In the genomic region with DNA sequence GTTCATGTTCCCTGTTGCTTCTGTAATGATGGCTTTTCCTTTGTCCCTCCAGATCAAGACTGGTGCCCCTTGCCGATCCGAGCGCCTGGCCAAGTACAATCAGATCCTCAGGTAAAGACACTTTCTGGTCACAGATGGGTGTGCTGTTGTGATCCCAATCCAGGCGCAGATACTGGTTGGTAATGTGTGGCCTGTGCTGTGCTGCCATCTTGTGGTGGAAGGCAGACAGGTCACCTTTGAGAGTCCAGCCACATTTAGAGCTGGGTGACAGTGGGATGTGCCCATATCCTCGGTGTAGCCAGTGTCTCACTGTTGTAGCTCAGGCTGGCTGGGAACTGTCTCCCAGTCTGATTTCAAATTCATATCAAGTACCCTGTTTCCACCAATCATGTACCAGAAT, we compare ENCODE assay signal across 10 mouse cellular contexts. TPM values are rescaled to one million over a fixed set of nuclear protein-coding genes. Genes with fewer than 3 reads are reported as not detected.
DNase-seq lines count a peak whose midpoint lies in the region; ATAC-seq and TF ChIP-seq lines count a peak whose summit lies in the region.
"Had no signal": no experiment of that assay in that cellular context is flagged by ENCODE, and none has a peak within 500 bp of the region (broad histone marks: within the 10 kb centered on the region; RNA-seq: fewer than 3 reads in every experiment).

No protein-coding gene starts in this region.

- no peak overlapping the region for H3K9ac ChIP-seq in liver, embryonic 12.5 days
- no peak overlapping the region for H3K9ac ChIP-seq in stomach, postnatal 0 days (ENCODE audit: low read length)
- H3K9ac ChIP-seq: embryonic facial prominence, embryonic 12.5 days; lung, embryonic 15.5 days had no signal

- H3K4me1 ChIP-seq in liver, embryonic 12.5 days: 0 out of 2 replicates have a peak, but pooled peaks cover 5% of the 10 kb centered on the region
- H3K4me1 ChIP-seq in stomach, postnatal 0 days (replicated peaks; ENCODE audit: control insufficient read depth, insufficient read depth): no peaks in the 10 kb centered on the region
- H3K4me1 ChIP-seq: lung, embryonic 15.5 days had no signal

- peaks cover 98% of the 10 kb centered on the region for H3K36me3 ChIP-seq in liver, embryonic 12.5 days
- H3K36me3 ChIP-seq in myocyte (ENCODE audit: control insufficient read depth, insufficient read depth): peaks cover 69% of the 10 kb centered on the region
- peaks cover 26% of the 10 kb centered on the region for H3K36me3 ChIP-seq in stomach, postnatal 0 days (ENCODE audit: control insufficient read depth, insufficient read depth, low read length)

- TF ChIP-seq EP300 in stomach, postnatal 0 days (optimal IDR thresholded peaks at IDR 0.05): no peak

- peak; percentile 66 for DNase-seq in urinary bladder, postnatal 14 days (ENCODE audit: low spot score)
- DNase-seq in urinary bladder, postnatal 10 days (ENCODE audit: low spot score): no peak
- peak; percentile 79 to 83 for DNase-seq in cerebellum, adult 18-20 months
- DNase-seq in frontal cortex, postnatal 10 days (ENCODE audit: low spot score in 2 of 2): peak; percentile 54 to 68
- peak; percentile 76 for DNase-seq in kidney, adult 18-20 months
- peak; percentile 72 for DNase-seq in stomach, postnatal 0 days (ENCODE audit: low spot score)

- no peak overlapping the region for H3K27ac ChIP-seq in liver, embryonic 12.5 days
- no peak overlapping the region for H3K27ac ChIP-seq in stomach, postnatal 0 days (replicated peaks)
- H3K27ac ChIP-seq: embryonic facial prominence, embryonic 12.5 days; lung, embryonic 15.5 days had no signal

- no peak overlapping the region for H3ac ChIP-seq in myocyte (ENCODE audit: control insufficient read depth, insufficient read length)

- peak; percentile 57 for TF ChIP-seq POLR2A in myocyte (IDR thresholded peaks at IDR 0.05; ENCODE audit: insufficient read length, low read depth)

- no peak overlapping the region for H3K4me3 ChIP-seq in liver, embryonic 12.5 days
- H3K4me3 ChIP-seq in myocyte: no peak overlapping the region
- no peak overlapping the region for H3K4me3 ChIP-seq in stomach, postnatal 0 days (ENCODE audit: low read depth, low read length)
- H3K4me3 ChIP-seq: embryonic facial prominence, embryonic 12.5 days; lung, embryonic 15.5 days had no signal

- no peaks in the 10 kb centered on the region for H3K9me3 ChIP-seq in liver, embryonic 12.5 days (replicated peaks)
- H3K9me3 ChIP-seq in stomach, postnatal 0 days (ENCODE audit: control insufficient read depth, low read length): no peaks in the 10 kb centered on the region
- H3K9me3 ChIP-seq: embryonic facial prominence, embryonic 12.5 days; lung, embryonic 15.5 days had no signal

- no peaks in the 10 kb centered on the region for H3K27me3 ChIP-seq in liver, embryonic 12.5 days (replicated peaks)
- H3K27me3 ChIP-seq in myocyte (ENCODE audit: control insufficient read depth, insufficient read depth, insufficient read length): no peaks in the 10 kb centered on the region
- H3K27me3 ChIP-seq in stomach, postnatal 0 days (ENCODE audit: control insufficient read depth, insufficient read depth, low read length): no peaks in the 10 kb centered on the region
- H3K27me3 ChIP-seq: embryonic facial prominence, embryonic 12.5 days; lung, embryonic 15.5 days had no signal

- H3K4me2 ChIP-seq in liver, embryonic 12.5 days: no peak overlapping the region
- H3K4me2 ChIP-seq in myocyte (ENCODE audit: low read depth): no peak overlapping the region
- no peak overlapping the region for H3K4me2 ChIP-seq in stomach, postnatal 0 days (replicated peaks; ENCODE audit: low read depth)
- H3K4me2 ChIP-seq: embryonic facial prominence, embryonic 12.5 days; lung, embryonic 15.5 days had no signal

- 56% methylated on average over 5 of the region's 5 CpGs for WGBS in liver, embryonic 12.5 days (ENCODE audit: insufficient replicate concordance)
- WGBS in stomach, postnatal 0 days: 61% methylated on average over 5 of the region's 5 CpGs

- peak; percentile 98 for TF ChIP-seq CTCF in stomach, postnatal 0 days (IDR thresholded peaks at IDR 0.05; ENCODE audit: low read depth)

- H3K79me2 ChIP-seq in myocyte (ENCODE audit: control insufficient read depth, insufficient read depth): peaks cover 13% of the 10 kb centered on the region

- peak; percentile 57; the same call in 1 of the 2 replicates for ATAC-seq in liver, embryonic 12.5 days
- ATAC-seq in stomach, postnatal 0 days (ENCODE audit: low FRiP score, low TSS enrichment): peak; percentile 67

TF ChIP-seq in myocyte, 11 proteins besides CTCF, POLR2A, EP300 and RAD21:
- no peak for TF ChIP-seq SRF (IDR thresholded peaks at IDR 0.05; ENCODE audit: control insufficient read depth, insufficient read length, low read depth)
- no peak for TF ChIP-seq TCF12 (IDR thresholded peaks at IDR 0.05; ENCODE audit: insufficient read depth, poor library complexity, severe bottlenecking)
- TF ChIP-seq POLR2AphosphoS2 (IDR thresholded peaks at IDR 0.05; ENCODE audit: insufficient read length, low read depth): peak; percentile 85

RNA-seq across cellular contexts. Expression of a gene that starts 11.5 kb away (rescaled TPM):
- 1,241 and 1,342 TPM in 2 replicates for polyA plus RNA-seq in liver, embryonic 12.5 days (2016; fragmentation: Nextera tagmentation; extraction: Ambion mirVana)
- 1,358 TPM for polyA plus RNA-seq in myocyte (2012; fragmentation: generic; extraction: Trizol)
- polyA plus RNA-seq in stomach, postnatal 0 days (2015; fragmentation: Nextera tagmentation; extraction: Ambion mirVana): 636 and 733 TPM in 2 replicates

RNA-seq across cellular contexts. Expression of a gene that starts 33.4 kb away (rescaled TPM):
- 11.6 and 12.8 TPM in 2 replicates for polyA plus RNA-seq in liver, embryonic 12.5 days (2016; fragmentation: Nextera tagmentation; extraction: Ambion mirVana)
- polyA plus RNA-seq in myocyte (2012; fragmentation: generic; extraction: Trizol): 34.0 TPM
- 8.3 and 12.2 TPM in 2 replicates for polyA plus RNA-seq in stomach, postnatal 0 days (2015; fragmentation: Nextera tagmentation; extraction: Ambion mirVana)

RNA-seq across cellular contexts. Expression of a gene that starts 46.9 kb away (rescaled TPM):
- not detected in 2 replicates for polyA plus RNA-seq in liver, embryonic 12.5 days (2016; fragmentation: Nextera tagmentation; extraction: Ambion mirVana)
- polyA plus RNA-seq in myocyte (2012; fragmentation: generic; extraction: Trizol): 52.7 TPM
- 0.06 TPM in 1 of 2 replicates, not detected in the other for polyA plus RNA-seq in stomach, postnatal 0 days (2015; fragmentation: Nextera tagmentation; extraction: Ambion mirVana)
- polyA plus RNA-seq: lung, embryonic 15.5 days had no signal

Comparison
In these comparisons a context has a peak if more than half of its experiments do, and no peak if none do; other contexts are left out.
1. RNA of a gene that starts 46.9 kb away (polyA plus RNA-seq): 52.7 TPM in myocyte (single experiment); 0.06 TPM in stomach, postnatal 0 days and not detected in liver, embryonic 12.5 days; every median in the first group is over 10 times any median in the second.